Mouse (Mus musculus): Measurements from ENCODE around the gene Atxn7l3b.

- TF ChIP-seq POLR2A (IDR thresholded peaks at IDR 0.05; ENCODE audit: extremely low read depth, insufficient read depth, low read length) (no peak), CTCF (IDR thresholded peaks at IDR 0.05; ENCODE audit: extremely low read depth, insufficient read depth, low read length) (no peak)
Observed at GRCm38 (mm10) chr10:112884064-112884463, 44.7 kb downstream of the Atxn7l3b start.

Data from cortical plate, adult 2 months (tissue).